Mouse (Mus musculus) lung, adult 2 months (tissue): ENCODE data around the gene Atl3.

ENCODE experiments used
- CTCF ChIP-seq: fragments of 200-500 bp; IDR thresholded peaks from 2 replicates; pipeline ENCODE4 v1.5.1; 2011; ENCODE audit warnings: mild to moderate bottlenecking, low read length, control low read depth; ENCODE audit not compliant: insufficient read depth
- POLR2A ChIP-seq: fragments of 200-500 bp; IDR thresholded peaks from 2 replicates; pipeline ENCODE4 v1.6.1; 2011; ENCODE audit warnings: low read depth, mild to moderate bottlenecking, control low read depth, low read length, borderline replicate concordance; ENCODE audit errors: extremely low read depth

DNA sequence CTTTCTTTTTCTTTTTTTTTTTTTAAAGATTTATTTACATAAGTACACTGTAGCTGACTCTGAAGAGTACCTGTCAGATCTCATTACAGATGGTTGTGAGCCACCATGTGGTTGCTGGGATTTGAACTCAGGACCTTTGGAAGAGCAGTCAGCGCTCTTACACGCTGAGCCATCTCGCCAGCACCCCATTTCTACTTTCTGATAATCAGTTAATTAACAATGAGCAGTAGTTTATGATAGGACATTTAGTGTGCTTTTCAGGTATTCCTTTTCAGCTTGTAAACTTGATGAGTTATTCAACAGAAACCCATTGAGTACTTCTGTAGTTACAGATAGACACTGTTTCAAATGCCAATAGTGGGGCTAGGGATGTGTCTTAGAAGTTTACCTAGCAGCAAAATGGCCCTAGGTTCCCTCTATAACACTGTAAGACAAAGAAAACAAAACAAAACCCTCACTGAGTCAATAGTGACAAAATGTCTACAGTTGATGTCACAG, 14.0 kb upstream of the Atl3 start:
- TF ChIP-seq CTCF (no peak), POLR2A (no peak)
